Mouse (Mus musculus) ES-Bruce4 (cell line): ENCODE measurements around the gene Cnot8.

ENCODE experiments used
- CTCF ChIP-seq: IDR thresholded peaks from one replicate; pipeline ENCODE4 v1.8.1; 2011; ENCODE audit warnings: low read depth, low read length
- EP300 ChIP-seq: IDR thresholded peaks from 2 replicates; pipeline ENCODE4 v1.6.1; 2011; ENCODE audit warnings: low read depth, low read length; ENCODE audit not compliant: insufficient read depth
- POLR2A ChIP-seq: IDR thresholded peaks from one replicate; pipeline ENCODE4 v1.8.1; 2011; ENCODE audit warnings: low read length; ENCODE audit not compliant: insufficient read depth

- no peak for TF ChIP-seq POLR2A
- TF ChIP-seq CTCF, result no peak
- no peak for TF ChIP-seq EP300
Observed at GRCm38 (mm10) chr11:58116560-58116959, 12.6 kb downstream of the Cnot8 start.
